Mouse (Mus musculus) brain, embryonic 14.5 days (tissue): ENCODE results near the gene Ammecr1. TPM values are rescaled to one million over a fixed set of nuclear protein-coding genes. Genes with fewer than 3 reads are reported as not detected.

Experiments
- DNase-seq: peaks from one replicate; pipeline ENCODE4 v3.0.0-alpha.2; 2011; ENCODE audit warnings: low read depth
- CTCF ChIP-seq: fragments of 200-500 bp; IDR thresholded peaks from 2 replicates; pipeline ENCODE4 v1.5.1; 2012; ENCODE audit warnings: inconsistent platforms, mild to moderate bottlenecking, moderate library complexity, borderline replicate concordance; ENCODE audit not compliant: insufficient read depth, insufficient read length; ENCODE audit errors: extremely low read depth
- POLR2A ChIP-seq: fragments of 200-500 bp; IDR thresholded peaks from 2 replicates; pipeline ENCODE4 v1.6.1; 2012; ENCODE audit warnings: mild to moderate bottlenecking, inconsistent platforms, borderline replicate concordance; ENCODE audit not compliant: poor library complexity, insufficient read depth, insufficient read length, severe bottlenecking; ENCODE audit errors: extremely low read depth
- polyA plus RNA-seq: library from polyadenylated mRNA; depleted of rRNA; stranded (reverse); fragments of >200 nt; gene quantifications from 2 replicates; pipeline ENCODE4 v1.2.3, GENCODE M21; 2012; rRNA removed

The Ammecr1 gene
- polyA plus RNA-seq, 1 experiment, result 3.6 TPM

DNA sequence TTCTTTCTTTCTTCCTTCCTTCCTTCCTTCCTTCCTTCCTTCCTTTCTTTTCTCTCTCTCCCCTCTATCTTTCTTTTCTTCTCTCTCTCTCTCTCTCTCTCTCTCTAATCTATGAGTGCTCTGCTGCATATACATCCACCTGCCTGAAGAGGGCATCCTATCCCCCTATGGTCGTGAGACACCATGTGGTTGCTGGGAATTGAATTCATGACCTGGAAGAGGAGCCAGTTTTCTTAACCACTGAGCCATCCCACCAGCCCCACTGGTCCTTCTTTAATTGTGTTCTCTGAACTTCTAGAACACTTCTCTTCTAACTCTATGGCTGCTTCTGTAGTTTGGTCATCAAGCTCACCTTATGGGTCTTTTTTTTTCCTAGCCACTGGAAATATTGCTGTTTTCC lies 138.9 kb downstream of the Ammecr1 start:
- no peak for DNase-seq
- TF ChIP-seq CTCF (no peak), POLR2A (no peak)

DNA sequence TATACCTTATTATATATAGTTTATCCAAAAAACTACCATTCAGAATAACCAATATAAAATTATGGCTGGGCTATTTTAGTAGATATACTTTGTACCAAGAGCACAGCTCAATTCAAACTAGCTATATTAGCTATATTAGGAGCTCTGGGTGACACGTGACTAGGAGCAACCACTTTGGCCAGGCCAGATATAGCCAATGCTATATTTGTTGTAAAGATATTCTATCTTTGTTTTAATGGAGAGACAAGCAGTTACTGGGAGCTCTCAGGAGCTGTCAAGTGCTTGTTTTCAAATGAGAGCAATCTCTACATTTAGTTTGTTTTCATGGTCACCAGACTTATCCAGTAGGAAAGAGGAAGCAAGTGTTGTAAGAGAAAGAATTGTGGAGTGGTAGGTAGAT lies 141.2 kb downstream of the Ammecr1 start:
- TF ChIP-seq CTCF (no peak), POLR2A (no peak)
- no peak for DNase-seq

DNA sequence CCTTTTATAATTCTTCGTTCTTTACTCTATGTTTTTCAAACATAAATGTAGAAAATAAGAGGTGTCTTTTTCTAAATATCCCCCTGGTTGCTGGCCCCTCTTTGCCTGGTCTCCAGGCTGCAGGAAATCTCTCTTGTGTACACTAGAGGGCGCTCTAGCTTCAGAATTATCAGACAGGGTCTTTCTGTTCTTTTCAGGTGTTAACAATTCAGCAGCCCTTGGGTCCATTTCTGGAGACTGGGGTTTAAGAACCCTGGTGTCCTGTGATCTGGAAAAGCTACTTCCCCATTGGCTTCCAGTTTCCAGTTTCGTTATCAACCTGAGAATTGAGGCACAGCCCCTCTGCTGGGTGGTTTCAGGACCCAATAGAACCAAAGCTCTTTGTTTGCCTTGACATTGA lies 144.7 kb downstream of the Ammecr1 start:
- peak; percentile 67 for DNase-seq
- TF ChIP-seq POLR2A, result no peak
- TF ChIP-seq CTCF, result peak; percentile 65; the same call in 1 of the 2 replicates

DNA sequence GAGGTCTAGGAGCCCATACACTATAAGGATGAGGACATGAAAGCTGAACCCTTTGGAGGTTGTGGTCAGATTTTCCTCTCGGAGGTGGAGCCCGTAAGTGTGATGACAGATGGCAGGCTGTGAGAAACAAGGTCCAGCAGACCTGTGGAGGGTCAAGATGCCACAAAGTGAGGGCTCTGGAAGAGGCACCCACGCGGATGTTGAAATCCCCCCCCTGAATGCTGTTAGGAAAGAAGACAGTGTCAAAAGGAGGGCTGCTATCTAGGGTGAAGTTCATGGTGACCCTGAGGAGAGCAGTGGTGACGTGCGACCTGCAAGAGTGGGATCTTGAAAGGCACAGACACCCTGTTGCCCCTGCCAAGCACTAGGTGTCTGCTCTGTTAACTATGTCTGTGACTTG lies 145.3 kb downstream of the Ammecr1 start:
- TF ChIP-seq POLR2A (no peak), CTCF (no peak)

DNA sequence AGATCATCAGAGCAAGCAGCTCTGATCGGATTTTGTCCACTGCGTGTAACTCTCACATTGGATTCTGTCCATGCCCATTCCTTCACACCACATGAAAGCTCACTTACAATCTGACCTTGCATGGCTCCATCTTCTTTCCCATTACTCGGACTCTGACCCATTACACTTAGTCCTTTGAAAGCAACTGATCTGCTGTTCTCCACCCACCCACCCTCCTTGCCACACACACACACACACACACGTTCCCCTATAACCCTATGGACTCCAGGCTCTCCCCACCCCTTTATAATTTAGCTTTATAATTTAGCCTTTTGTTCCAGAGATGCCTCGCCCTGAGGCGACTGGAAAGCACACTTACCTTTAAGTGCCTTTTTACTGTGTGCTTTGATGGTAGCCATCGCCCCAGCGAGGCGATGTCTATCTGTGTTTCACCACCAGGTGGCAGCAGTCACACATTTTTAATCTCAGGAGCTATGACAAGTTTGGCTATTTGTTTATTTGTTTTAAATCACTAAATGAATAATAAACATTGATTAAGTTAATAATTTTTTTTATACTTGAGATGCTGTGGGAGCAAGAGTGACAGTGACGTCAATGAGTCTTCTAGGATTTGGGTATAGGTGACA lies 148.4 kb downstream of the Ammecr1 start:
- peak; percentile 66 for DNase-seq

More for the DNA sequence above, 145.3 kb downstream of the Ammecr1 start:
- DNase-seq, result no peak

DNA sequence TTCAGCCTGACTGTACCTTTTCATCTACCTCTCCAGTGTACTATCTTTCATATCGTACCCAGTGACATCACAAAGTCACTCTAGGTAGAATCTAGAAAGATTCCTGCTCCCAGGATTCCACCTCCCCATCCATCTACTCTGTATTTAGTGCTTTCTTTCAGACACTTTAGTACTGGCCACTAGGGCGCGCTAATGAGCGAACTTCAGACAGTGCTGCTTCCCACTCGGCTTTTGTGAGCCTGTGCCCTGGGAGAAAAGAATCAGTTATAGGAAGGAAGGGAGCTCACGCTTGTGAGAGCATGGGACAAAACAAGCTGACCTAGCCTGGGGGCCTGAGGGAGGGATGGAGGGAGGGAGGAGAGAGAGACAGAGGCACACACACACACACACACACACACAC lies 153.4 kb downstream of the Ammecr1 start:
- DNase-seq, result peak; percentile 62

More for the DNA sequence above, 148.4 kb downstream of the Ammecr1 start:
- TF ChIP-seq CTCF, result peak; percentile 64; the same call in 1 of the 2 replicates
- no peak for TF ChIP-seq POLR2A

DNA sequence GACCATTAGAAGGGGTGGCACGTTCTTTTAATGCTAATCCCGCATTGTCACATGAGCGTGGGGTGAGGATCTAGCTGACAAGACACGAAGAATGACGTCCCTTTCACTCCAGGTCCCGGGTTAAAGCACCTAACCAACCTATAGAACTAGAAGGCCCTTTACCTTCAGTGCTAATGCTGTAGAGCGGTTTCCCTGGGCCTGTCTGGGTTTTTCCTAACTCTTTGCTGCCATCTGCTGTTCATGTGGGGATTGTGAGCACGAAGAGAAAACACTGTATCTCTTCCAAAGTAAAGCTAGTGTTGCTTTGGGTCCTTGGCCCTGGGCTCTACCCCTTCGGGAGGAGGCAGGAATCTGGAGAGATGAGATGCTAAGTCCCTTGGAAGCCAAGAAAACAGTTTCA lies 158.1 kb downstream of the Ammecr1 start:
- DNase-seq, result peak; percentile 73
- TF ChIP-seq POLR2A (no peak), CTCF (peak; percentile 68; the same call in 1 of the 2 replicates)

More for the DNA sequence above, 153.4 kb downstream of the Ammecr1 start:
- TF ChIP-seq POLR2A (no peak), CTCF (peak; percentile 61; the same call in 1 of the 2 replicates)

DNA sequence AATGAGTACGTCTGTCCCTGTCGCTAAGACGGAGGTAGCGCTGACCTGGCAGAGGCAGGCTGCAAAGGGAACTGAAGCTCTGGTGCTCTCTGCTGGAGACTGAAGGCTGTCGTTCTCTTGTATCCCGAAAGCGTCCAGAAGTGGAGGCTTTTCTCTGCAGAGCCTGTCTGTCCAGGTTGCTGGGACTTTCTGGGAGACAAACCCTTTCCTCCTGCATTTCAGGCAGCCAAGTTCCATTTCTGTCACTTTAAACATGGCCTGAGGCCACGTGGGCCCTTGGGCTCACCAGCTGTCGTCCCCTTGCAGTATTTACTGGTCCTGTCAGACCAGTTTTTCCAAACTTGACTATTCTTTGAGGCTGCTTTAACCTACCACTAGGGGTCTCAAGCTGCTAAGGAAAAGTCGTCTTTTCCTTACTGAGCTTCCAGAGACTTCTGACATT lies 159.9 kb downstream of the Ammecr1 start:
- TF ChIP-seq POLR2A, result no peak
- TF ChIP-seq CTCF, result peak; percentile 32; the same call in 1 of the 2 replicates
- peak; percentile 56 for DNase-seq

DNA sequence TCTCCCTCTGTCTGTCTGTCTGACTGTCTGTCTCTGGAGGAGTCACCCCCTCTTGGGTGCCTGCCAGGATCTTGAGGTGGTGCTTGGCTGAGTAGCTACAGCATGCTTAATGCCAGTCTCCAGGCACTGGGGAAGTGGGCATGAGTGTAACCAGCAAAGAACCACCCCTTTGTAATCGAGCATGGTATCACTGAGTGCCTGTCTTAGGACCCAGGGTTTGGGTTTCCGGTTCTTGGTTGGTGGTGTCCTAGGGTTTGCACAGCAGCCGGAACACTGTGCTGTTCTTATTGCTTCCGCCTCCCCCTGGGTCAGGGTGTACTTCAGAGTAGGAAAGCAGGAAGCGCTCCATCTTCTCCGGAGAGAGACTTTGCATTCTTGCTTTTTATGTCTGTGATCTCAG lies 160.4 kb downstream of the Ammecr1 start:
- no peak for DNase-seq
- TF ChIP-seq CTCF, result no peak
- no peak for TF ChIP-seq POLR2A

DNA sequence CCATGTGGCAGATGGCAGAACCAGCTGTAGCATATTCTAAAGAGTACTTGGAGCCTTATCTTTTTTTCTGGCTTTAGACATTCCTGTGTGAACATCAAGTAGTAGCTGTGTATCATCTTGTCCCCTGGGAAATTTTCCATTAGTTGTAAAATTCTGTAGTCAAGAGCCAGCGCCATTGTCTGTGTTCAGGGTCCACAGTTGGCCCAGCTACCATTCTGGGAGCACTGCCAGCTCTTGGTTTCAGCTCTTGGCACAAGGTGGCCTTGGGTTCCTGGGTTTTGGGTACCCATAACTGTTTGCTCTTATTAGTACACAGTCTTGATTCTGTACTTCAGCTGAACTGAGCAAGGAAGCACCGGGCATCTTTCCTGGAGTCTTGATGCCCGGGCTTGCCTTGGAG lies 161.9 kb downstream of the Ammecr1 start:
- peak; percentile 76 for DNase-seq

More for the DNA sequence above, 161.9 kb downstream of the Ammecr1 start:
- TF ChIP-seq CTCF (no peak), POLR2A (no peak)

Other genes with a start within 250 kb of the Ammecr1 start
- gene Rtl9, start 132.9 kb upstream of the Ammecr1 start, polyA plus RNA-seq, result 0.85 and 1.5 TPM in 2 replicates